Mouse (Mus musculus) kidney, postnatal 0 days (tissue): Measurements from ENCODE around the gene Grin2d. TPM values are rescaled to one million over a fixed set of nuclear protein-coding genes. Genes with fewer than 3 reads are reported as not detected.
"Not testable (repeated sequence)": the region's sequence is repeated elsewhere in the genome, so short reads cannot be mapped to it uniquely, and the experiment has no call there.

Source experiments
- ATAC-seq: fragments of 200-750 bp; cut with Nextera tagmentation; replicated peaks from 2 replicates; pipeline ENCODE4 v1.8.0; 2017; ENCODE audit warnings: low read depth, moderate number of reproducible peaks, moderate TSS enrichment, moderate library complexity; ENCODE audit not compliant: low FRiP score
- DNase-seq: peaks from one replicate; pipeline ENCODE4 v3.0.0-alpha.2; 2016; ENCODE audit warnings: low spot score
- H3K27ac ChIP-seq: fragments of 300-500 bp; sonication (generic); 2 replicates; pipeline ENCODE4 v1.5.1; 2014; ENCODE audit warnings: mild to moderate bottlenecking
- H3K27me3 ChIP-seq: fragments of 300-500 bp; sonication (generic); 2 replicates; pipeline ENCODE4 v1.6.1; 2014; ENCODE audit warnings: low read length, mixed read lengths; ENCODE audit not compliant: insufficient read depth
- H3K36me3 ChIP-seq: fragments of 300-500 bp; sonication (generic); 2 replicates; pipeline ENCODE4 v1.6.1; 2014; ENCODE audit warnings: low read length, mixed read lengths; ENCODE audit not compliant: insufficient read depth
- H3K4me1 ChIP-seq: fragments of 300-500 bp; sonication (generic); replicated peaks from 2 replicates; pipeline ENCODE4 v1.6.1; 2014; ENCODE audit warnings: antibody characterized with exemption, low read length, mixed read lengths; ENCODE audit not compliant: insufficient read depth
- H3K4me2 ChIP-seq: fragments of 300-500 bp; sonication (generic); 2 replicates; pipeline ENCODE4 v1.6.1; 2014; ENCODE audit warnings: mild to moderate bottlenecking, low read length, moderate library complexity, mixed read lengths
- H3K4me3 ChIP-seq: fragments of 300-500 bp; sonication (generic); replicated peaks from 2 replicates; pipeline ENCODE4 v1.5.1; 2014; ENCODE audit warnings: low read depth, low read length
- H3K9ac ChIP-seq: fragments of 300-500 bp; sonication (generic); 2 replicates; pipeline ENCODE4 v1.6.1; 2014; ENCODE audit warnings: low read depth, low read length
- H3K9me3 ChIP-seq: fragments of 300-500 bp; sonication (generic); replicated peaks from 2 replicates; pipeline ENCODE4 v1.6.1; 2016; ENCODE audit warnings: low read length, inconsistent platforms, mixed read lengths
- CTCF ChIP-seq: IDR thresholded peaks from 2 replicates; pipeline ENCODE4 v1.5.1; 2016; ENCODE audit warnings: antibody characterized with exemption, low read depth, mild to moderate bottlenecking, moderate library complexity
- WGBS: fragments of 180-500 bp; shearing (Covaris S2); extraction: QIAGEN DNeasy Blood & Tissue Kit; methylation state at CpG from one replicate; pipeline ENCODE4 v1.1.7; 2014; 5-methylcytosine and 5-hydroxymethylcytosine counted together
- polyA plus RNA-seq: library from polyadenylated mRNA; unstranded; fragments of >200 nt; fragmentation: Nextera tagmentation; extraction: Ambion mirVana; gene quantifications from 2 replicates; pipeline ENCODE4 v1.2.1, GENCODE M21; 2015

Grin2d gene
- polyA plus RNA-seq, 1 experiment from 2014 or later, result 0.32 TPM

DNA sequence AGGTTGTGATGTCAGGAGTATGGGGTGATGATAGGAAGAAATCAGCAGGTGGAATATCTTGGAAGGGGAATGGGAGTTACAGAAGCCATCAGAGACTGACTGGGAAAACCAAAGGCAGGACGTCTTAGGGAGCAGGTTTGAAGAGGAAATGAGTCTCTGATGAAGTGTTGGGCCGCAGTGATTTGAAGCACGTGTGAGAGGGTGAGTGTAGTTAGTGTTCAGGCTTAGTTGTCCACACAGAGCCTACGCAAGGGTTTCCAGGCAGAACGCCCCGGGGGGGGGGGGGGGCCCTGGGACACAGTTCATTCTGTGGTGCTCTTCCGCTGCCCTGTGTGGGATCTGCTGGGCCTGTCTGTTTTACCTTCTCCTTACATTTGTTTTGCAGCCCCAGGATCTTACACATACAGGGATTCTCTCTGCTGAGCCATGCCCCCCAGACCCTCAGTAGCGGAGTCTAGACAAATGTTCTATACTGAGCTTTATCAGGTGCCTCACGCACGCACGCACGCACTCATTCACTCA, 24.4 kb upstream of the Grin2d start:
- H3K4me3 ChIP-seq, result no peak overlapping the region
- WGBS, result 70% methylated on average over 12 of the region's 12 CpGs
- DNase-seq, result no peak
- no peak overlapping the region for H3K9ac ChIP-seq
- no peak overlapping the region for H3K4me2 ChIP-seq
- no peaks in the 10 kb centered on the region for H3K9me3 ChIP-seq
- no peak for ATAC-seq
- H3K27ac ChIP-seq, result peak overlapping the region; percentile 36; the same call in 1 of the 2 replicates
- H3K4me1 ChIP-seq, result no peaks in the 10 kb centered on the region
- no peak for TF ChIP-seq CTCF
- H3K36me3 ChIP-seq, result no peaks in the 10 kb centered on the region
- H3K27me3 ChIP-seq, result no peaks in the 10 kb centered on the region

DNA sequence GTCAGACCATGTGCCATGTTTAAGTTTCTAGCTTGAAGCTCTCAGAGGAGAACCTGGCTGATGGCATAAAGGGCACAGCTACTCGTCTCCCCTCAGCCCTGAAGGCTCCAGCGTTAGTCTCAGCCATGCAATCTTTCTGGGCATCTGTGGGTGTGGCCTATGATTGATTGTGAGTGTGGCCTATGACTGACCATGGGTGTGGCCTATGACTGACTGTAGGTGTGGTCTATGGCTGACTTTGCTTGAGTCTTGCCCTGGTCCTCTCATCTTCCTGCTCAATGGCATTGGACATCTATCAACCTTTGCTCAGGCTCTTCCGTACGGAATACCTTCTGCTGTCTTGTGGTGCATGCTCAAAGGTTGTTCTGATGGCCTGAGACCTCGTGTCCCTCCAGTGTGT, 23.4 kb upstream of the Grin2d start:
- peak; percentile 34 for ATAC-seq
- no peak overlapping the region for H3K9ac ChIP-seq
- no peak overlapping the region for H3K4me2 ChIP-seq
- 43% methylated on average over 5 of the region's 5 CpGs for WGBS
- H3K4me3 ChIP-seq, result no peak overlapping the region
- H3K4me1 ChIP-seq, result no peaks in the 10 kb centered on the region
- TF ChIP-seq CTCF, result no peak
- peak; percentile 62 for DNase-seq
- no peaks in the 10 kb centered on the region for H3K9me3 ChIP-seq
- no peak overlapping the region for H3K27ac ChIP-seq
- H3K36me3 ChIP-seq, result no peaks in the 10 kb centered on the region
- no peaks in the 10 kb centered on the region for H3K27me3 ChIP-seq

DNA sequence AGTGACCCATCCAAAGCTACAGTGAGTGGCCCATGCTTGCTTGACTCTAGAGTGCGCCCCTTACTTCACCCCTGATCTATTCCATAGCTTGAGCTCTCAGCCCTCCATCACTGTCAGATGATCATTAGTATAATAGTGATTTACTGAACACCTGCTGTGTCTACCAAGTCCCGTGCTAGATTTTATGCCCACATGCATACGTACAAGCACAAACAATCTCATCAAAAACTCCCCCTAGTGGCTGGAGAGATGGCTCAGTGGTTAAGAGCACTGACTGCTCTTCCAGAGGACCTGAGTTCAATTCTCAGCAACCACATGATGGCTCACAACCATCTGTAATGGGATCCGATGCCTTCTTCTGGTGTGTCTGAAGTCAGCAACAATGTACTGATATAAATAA, 19.9 kb upstream of the Grin2d start:
- H3K9ac ChIP-seq, ATAC-seq, H3K4me3 ChIP-seq, H3K27ac ChIP-seq, H3K27me3 ChIP-seq, H3K36me3 ChIP-seq, H3K9me3 ChIP-seq, H3K4me1 ChIP-seq: not testable (repeated sequence)
- peak; percentile 44 for DNase-seq
- 50% methylated on average over 4 of the region's 4 CpGs for WGBS
- peak overlapping the region; percentile 74; the same call in 1 of the 2 replicates for H3K4me2 ChIP-seq
- TF ChIP-seq CTCF, result peak; percentile 55

DNA sequence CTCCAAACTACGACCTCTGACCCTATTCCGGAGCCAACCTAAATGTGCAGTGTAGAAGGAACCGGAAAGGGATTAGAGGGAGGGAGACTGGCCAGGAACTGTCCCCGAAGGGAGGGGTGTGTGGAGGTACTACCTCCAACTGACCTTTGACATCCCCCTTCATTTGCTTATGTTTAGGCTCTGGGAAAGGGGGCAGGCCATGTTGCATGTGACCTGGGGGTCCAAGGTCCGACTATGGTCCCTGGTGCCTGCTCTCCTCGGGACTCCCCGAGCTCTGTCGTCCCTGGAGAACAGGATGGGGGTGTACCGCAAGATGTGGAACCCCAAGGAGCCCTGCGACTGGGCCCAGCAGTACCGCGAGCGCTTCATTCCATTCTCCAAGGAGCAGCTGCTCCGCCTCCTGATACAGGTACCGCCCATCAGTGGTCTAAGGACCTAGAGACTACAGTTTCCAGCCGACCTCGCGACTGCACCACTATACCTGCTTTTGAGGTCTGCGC, 19.1 kb upstream of the Grin2d start:
- Histone ChIP-seq H3K4me3 (peak overlapping the region; percentile 46), H3K27ac (peak overlapping the region; percentile 80), H3K4me1 (no peaks in the 10 kb centered on the region), H3K9me3 (no peaks in the 10 kb centered on the region), H3K9ac (peak overlapping the region; percentile 60), H3K4me2 (peak overlapping the region; percentile 74), H3K27me3 (no peaks in the 10 kb centered on the region), H3K36me3 (no peaks in the 10 kb centered on the region)
- ATAC-seq, result peak; percentile 67
- DNase-seq, result peak; percentile 69
- TF ChIP-seq CTCF, result 0 out of 2 replicates have a peak, but pooled peaks have one; percentile 18
- WGBS, result 2% methylated on average over 19 of the region's 19 CpGs

DNA sequence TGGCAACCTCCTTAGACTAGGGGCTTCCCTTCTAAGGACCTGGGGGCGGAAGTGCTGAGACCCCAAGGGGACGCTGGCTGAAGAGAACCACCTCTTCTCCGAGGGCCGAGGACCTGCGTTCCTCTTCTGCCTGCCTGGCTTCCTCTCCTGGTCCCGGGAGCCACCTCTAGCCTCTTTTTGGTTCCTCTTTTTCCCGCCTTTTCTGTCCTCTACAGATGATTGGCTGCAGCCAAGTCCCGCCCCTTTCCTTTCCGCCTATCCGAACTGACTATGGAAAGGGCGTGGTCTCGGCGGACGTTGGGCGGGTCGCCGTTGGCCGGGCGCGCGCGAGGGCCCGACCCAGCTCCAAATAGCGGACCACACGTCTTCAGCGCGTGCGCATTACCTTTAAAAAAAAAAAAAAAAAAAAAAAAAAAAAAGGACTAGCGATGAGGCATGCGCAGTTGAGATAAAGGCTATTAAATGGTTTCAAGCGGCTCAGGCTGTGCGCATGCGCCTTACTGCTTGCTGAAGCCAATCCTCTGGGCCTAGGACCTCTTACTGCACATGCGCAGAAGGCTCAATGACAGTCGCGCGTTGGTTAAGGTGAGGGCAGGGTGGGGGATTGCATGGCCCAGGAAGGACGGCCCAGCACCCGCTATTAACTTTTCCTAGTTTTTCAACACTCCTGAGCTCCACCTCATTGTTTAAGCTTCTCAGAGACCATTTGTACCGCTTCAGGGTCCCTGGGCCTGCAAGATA, 18.5 kb upstream of the Grin2d start, which contains the start of the genes Syngr4 and Tmem143:
TSS of gene Syngr4 (minus strand) at position 198 of the 741 bp plus-strand sequence.
TSS of gene Tmem143 (plus strand) at position 425 of the 741 bp plus-strand sequence.
- TF ChIP-seq CTCF, result no peak
- Histone ChIP-seq H3K27me3 (no peaks in the 10 kb centered on the region), H3K4me3 (peak within 1 kb of the TSS; percentile 46), H3K4me1 (no peaks in the 10 kb centered on the region), H3K4me2 (peak within 1 kb of the TSS; percentile 74), H3K36me3 (no peaks in the 10 kb centered on the region), H3K9ac (peak within 1 kb of the TSS; percentile 60), H3K27ac (peak within 1 kb of the TSS; percentile 80), H3K9me3 (no peaks in the 10 kb centered on the region)
- ATAC-seq (peak; percentile 85), DNase-seq (peak; percentile 99)
- under 1% methylated on average over 40 of the region's 40 CpGs for WGBS

DNA sequence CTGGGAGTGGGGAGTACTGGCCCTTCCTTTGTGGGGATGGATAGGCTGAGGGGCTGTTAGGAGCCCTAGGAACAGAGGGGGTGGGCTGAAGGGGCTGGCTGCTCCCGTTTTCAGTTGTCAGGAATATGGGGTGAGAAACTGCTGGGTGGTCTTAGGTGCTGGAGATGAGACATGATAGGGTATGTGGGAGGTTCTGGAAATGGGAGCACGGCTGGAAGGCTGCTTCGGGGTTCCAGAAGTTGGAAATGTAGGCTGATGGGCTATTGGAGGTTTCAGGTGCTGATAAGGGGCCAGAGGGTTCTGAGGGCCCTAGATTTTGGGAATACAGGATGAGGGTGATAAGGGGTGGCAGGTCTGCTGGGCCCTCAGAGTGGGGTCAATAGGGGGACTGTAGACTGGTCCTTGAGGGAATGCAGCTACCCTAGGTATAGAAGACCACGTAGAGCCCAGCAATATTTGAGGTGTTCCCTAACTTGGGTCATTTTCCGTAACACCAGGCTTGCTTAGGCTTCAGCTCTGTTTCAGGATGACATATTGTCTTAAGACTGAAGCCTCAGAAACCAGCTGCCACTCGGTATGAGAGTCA, 17.8 kb upstream of the Grin2d start:
- H3K4me2 ChIP-seq, result peak overlapping the region; percentile 23
- DNase-seq (no peak), ATAC-seq (peak; percentile 11)
- no peaks in the 10 kb centered on the region for H3K27me3 ChIP-seq
- no peak overlapping the region for H3K9ac ChIP-seq
- H3K4me1 ChIP-seq, result no peaks in the 10 kb centered on the region
- H3K27ac ChIP-seq, result no peak overlapping the region
- no peaks in the 10 kb centered on the region for H3K9me3 ChIP-seq
- 70% methylated on average over 6 of the region's 6 CpGs for WGBS
- TF ChIP-seq CTCF, result no peak
- H3K36me3 ChIP-seq, result no peaks in the 10 kb centered on the region
- H3K4me3 ChIP-seq, result no peak overlapping the region
